Mouse (Mus musculus) lung, adult 2 months (tissue): ENCODE data around the gene Tsc22d1. TPM values are rescaled to one million over a fixed set of nuclear protein-coding genes. Genes with fewer than 3 reads are reported as not detected.

Source experiments
- DNase-seq: peaks from one replicate; pipeline ENCODE4 v3.0.0; 2022
- H3K4me1 ChIP-seq: fragments of 200-500 bp; 2 replicates; pipeline ENCODE4 v1.6.1; 2011; ENCODE audit warnings: low read length; ENCODE audit not compliant: control insufficient read depth, insufficient read depth
- H3K4me3 ChIP-seq: fragments of 200-500 bp; replicated peaks from 2 replicates; pipeline ENCODE3; 2011; ENCODE audit warnings: low read depth, mild to moderate bottlenecking, control low read depth, low read length; ENCODE audit errors: extremely low read depth
- CTCF ChIP-seq: fragments of 200-500 bp; IDR thresholded peaks from 2 replicates; pipeline ENCODE4 v1.5.1; 2011; ENCODE audit warnings: mild to moderate bottlenecking, low read length, control low read depth; ENCODE audit not compliant: insufficient read depth
- POLR2A ChIP-seq: fragments of 200-500 bp; IDR thresholded peaks from 2 replicates; pipeline ENCODE4 v1.6.1; 2011; ENCODE audit warnings: low read depth, mild to moderate bottlenecking, control low read depth, low read length, borderline replicate concordance; ENCODE audit errors: extremely low read depth
- WGBS: fragments of 180-500 bp; shearing (Covaris S2); methylation state at CpG from one replicate; pipeline ENCODE4 v1.1.7; 2018; 5-methylcytosine and 5-hydroxymethylcytosine counted together
- polyA plus RNA-seq: library from polyadenylated mRNA; depleted of rRNA; stranded (reverse); fragments of >200 nt; gene quantifications from 2 replicates; pipeline ENCODE4 v1.2.3, GENCODE M21; 2012

Tsc22d1 gene
- polyA plus RNA-seq, 1 experiment: 163 TPM

DNA sequence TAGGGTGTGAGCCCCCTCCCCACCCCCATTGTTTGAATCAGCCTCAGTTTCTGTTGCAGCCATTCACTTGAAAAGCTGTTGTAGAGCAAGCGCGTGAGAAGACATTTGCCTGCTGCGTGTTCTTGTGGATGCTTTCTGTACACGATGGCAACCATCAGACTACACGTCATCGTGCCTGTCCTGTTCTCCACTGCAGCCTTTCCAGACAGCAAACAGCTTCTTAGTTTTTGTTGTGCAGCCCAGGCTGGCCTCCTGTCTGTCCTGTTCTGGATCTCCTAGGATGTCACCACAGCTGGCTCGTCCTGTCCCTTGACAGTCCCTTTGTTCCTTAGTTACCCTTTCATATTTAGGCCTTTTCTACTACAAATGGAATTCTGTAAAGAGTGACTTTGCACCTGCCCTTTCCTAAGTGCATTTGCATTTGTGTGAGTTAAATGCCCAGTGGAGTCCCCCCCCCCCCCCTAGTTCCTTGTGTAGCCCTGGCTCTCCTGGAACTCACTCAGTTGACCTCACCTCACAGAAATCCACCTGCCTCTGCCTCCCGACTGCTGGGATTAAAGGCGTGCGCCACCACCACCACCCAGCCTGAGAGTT, 46.5 kb downstream of the Tsc22d1 start:
- no peak for DNase-seq
- H3K4me1 ChIP-seq: no peaks in the 10 kb centered on the region
- WGBS: 76% methylated on average over 10 of the region's 10 CpGs
- TF ChIP-seq POLR2A (no peak), CTCF (no peak)
- no peak overlapping the region for H3K4me3 ChIP-seq

DNA sequence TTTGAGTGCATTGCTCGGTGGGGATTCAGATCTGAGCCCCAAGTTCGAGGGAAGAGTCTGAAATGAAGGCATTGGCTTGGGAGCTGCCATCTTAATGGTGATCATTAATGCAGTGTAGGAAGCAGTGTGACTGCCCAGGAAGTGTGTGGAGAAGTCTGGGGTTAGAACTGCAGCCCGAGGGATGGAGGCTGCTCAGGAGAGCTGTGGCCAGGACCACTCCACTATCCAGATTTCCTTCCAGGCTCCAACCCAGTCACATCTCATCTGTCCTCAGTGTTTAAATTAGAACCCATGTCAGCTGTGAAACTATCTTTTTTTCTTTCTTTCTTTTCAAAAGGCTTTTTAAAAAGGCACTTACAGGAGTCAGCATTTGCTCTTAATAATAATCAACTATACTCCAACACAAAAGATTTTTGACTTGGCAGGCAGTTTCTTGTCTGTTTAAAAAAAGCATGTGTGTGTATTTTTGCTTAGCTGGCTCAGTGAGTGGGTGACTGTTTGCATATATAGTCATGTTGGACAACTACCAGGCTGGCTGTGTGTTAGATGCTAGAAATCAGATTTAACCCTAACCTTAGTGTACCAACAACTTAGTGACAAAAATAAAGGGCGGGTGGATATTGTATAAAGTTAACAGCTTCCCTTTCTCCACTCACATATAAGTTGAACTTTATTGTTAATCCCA, 48.8 kb downstream of the Tsc22d1 start:
- H3K4me3 ChIP-seq: no peak overlapping the region
- no peaks in the 10 kb centered on the region for H3K4me1 ChIP-seq
- WGBS: 69% methylated on average over 4 of the region's 4 CpGs
- TF ChIP-seq CTCF (no peak), POLR2A (no peak)
- no peak for DNase-seq

DNA sequence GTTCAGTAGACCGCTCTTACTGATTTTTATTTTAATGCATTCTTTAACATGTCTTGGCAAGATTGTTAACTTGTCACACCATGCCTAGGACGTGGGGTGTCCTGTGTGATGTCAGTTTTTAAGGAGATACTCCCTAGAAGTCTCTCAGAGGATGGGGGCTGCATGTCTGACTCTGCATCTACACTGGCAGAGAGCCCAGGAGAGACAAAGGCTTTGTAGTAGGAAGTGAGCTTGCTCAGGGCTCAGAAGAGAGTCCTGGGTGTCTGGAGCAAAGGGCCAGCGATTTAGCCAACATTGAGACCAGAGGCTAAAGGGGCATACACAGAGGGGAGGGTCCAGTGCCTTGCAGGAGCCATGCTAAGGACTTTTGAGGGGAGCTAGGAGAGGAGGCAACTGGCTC, 50.2 kb downstream of the Tsc22d1 start:
- TF ChIP-seq POLR2A: no peak
- TF ChIP-seq CTCF: no peak
- Histone ChIP-seq H3K4me3 (no peak overlapping the region), H3K4me1 (no peaks in the 10 kb centered on the region)
- WGBS: 68% methylated on average over 3 of the region's 3 CpGs
- DNase-seq: no peak

DNA sequence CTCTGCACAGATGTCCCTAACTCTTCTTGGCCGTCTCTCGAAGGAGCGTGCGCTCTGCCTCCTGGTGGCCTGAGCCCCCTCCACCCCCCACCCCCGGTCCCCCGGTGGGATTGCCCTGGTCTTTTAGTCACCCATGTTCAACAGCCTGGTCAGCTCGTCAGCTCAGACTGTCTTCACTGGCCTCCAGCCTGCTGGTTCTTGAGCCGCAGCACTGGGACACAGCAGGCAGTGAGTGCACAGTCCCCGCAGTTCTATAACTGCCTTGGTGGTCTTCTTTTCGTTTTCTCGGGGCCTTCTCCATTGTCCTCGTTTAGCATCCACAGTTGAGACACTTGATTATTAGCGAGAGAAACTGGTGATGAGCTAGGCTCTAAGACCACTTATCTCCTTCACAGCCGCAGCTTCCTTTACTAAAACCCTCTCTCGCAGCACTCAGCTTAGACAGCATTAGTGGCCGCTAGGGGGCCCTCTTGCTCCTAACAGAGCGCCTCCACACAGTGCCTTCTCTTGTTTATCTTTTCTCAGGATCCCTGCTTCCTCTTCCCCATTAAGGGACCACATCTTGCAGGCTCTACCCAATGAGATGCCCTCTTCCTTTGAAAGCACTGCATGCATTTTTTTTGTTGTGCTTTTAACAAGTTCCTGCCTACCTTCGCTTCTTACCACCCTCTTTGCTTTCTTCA, 52.0 kb downstream of the Tsc22d1 start:
- peak; percentile 60 for TF ChIP-seq CTCF
- TF ChIP-seq POLR2A: no peak
- WGBS: 37% methylated on average over 18 of the region's 18 CpGs
- no peak overlapping the region for H3K4me3 ChIP-seq
- no peaks in the 10 kb centered on the region for H3K4me1 ChIP-seq
- DNase-seq: peak; percentile 74

DNA sequence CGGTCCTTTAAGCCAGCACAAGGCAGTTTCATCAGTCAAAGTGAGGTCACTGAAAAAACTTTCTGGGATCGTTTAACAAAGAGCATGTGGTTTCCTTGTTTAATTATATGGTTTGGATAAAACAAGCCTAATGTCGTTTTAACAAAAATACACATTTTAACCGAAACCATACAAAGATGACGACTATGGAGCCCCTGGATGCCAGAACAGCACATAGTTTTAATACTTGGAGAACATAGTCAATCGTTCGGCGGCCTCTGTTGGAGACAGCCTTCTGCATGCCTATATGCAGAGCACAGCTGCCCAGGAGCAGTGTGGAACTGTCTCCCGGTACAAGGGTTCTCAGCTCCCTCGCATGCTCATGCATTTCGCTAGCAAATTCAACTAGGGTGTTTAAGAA, 53.2 kb downstream of the Tsc22d1 start:
- Histone ChIP-seq H3K4me1 (no peaks in the 10 kb centered on the region), H3K4me3 (no peak overlapping the region)
- DNase-seq: no peak
- WGBS: 76% methylated on average over 11 of the region's 11 CpGs
- TF ChIP-seq CTCF: no peak
- no peak for TF ChIP-seq POLR2A

DNA sequence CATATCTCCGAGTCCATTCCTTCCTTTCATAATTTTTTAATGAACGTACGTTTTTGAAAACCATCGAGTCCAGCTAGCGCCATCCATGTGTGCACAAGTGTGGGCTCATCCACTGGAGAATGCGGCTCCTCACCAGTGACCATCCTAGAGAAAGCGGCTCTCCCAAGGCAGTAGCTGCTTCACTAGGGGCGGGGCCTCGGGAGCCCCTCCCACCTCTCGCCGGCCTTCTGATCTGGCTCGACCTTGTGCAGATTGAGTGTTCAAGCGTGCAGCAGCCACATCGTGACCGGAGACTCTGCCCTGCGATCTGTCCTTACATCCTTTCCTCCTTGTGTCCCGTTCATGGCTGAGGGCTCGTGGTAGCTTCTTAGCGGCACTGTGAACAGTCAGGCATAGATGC, 56.5 kb downstream of the Tsc22d1 start:
- TF ChIP-seq POLR2A: no peak
- no peak for TF ChIP-seq CTCF
- DNase-seq: no peak
- Histone ChIP-seq H3K4me1 (no peaks in the 10 kb centered on the region), H3K4me3 (no peak overlapping the region)
- WGBS: 72% methylated on average over 19 of the region's 19 CpGs

DNA sequence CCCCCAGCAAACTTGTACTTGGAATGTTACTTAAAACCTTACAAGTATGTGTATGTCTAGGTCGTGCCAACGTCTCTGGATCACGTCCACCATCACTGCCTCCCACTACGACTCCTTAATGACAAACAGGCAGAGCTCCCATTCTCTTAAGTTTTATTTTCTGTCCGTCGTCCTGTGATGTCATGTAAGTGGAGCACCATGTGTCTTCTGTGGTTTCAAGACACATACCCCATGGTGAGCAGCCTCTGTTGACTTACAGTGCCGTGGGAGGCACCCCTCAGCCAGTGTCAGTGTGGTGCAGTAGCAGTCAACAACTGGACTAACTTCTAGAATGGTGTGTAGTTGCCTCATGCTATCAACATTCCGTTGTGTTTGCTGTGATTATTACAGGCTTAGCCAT, 57.7 kb downstream of the Tsc22d1 start:
- 74% methylated on average over 8 of the region's 8 CpGs for WGBS
- TF ChIP-seq POLR2A: no peak
- TF ChIP-seq CTCF: no peak
- Histone ChIP-seq H3K4me3 (no peak overlapping the region), H3K4me1 (no peaks in the 10 kb centered on the region)
- DNase-seq: no peak

DNA sequence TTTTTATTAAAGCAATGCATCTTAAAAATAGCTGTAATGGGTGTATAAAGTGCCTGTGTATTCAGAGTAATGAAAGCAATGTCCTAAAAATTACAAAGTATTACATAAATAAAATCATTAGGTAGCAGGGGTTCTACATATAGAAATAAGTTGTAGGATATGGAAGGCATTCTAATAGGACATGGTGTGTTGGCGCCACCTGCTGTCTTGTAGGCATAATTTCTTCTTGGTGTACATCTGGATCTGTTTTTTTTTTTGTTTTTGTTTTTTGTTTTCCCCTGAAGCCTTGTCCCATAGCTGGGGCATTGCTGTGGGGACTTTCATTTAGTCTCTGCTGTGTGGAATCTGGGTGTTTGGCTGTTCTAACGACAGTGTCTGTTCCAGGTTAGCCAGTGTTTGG, 58.6 kb downstream of the Tsc22d1 start:
- peak; percentile 36; the same call in 1 of the 2 replicates for TF ChIP-seq CTCF
- no peak for TF ChIP-seq POLR2A
- 9% methylated on average over 2 of the region's 2 CpGs for WGBS
- H3K4me1 ChIP-seq: no peaks in the 10 kb centered on the region
- H3K4me3 ChIP-seq: no peak overlapping the region
- DNase-seq: peak; percentile 42

DNA sequence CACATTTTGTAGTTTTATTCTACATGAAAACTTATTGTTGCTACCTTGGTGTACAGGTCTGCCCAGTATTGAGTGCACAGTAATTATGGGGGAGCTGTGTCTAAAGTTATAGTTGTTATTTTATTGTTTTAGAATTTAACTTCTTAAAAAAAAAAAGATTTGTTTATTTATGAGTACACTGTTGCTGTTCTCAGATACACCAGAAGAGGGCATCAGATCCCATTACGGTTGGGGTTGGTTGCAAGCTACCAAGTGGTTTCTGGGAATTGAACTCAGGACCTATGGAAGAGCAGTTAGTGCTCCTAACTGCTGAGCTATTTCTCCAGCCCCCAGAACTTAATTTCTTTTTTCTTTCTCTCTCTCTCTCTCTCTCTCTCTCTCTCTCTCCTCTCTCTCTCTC, 59.4 kb downstream of the Tsc22d1 start:
- Histone ChIP-seq H3K4me1 (no peaks in the 10 kb centered on the region; the same call in 1 of the 2 replicates), H3K4me3 (no peak overlapping the region)
- no peak for DNase-seq
- WGBS: 47% methylated on average over 1 of the region's 1 CpGs
- TF ChIP-seq POLR2A (no peak), CTCF (no peak)
